Mouse (Mus musculus): ENCODE results near the gene Nes. TPM values are rescaled to one million over a fixed set of nuclear protein-coding genes. Genes with fewer than 3 reads are reported as not detected.
A peak's percentile ranks its signal among the peaks of the same experiment; 100 is the strongest.

Nes gene
- total RNA-seq, 1 experiment: 29.4 TPM

GRCm38 (mm10) chr3:87971489-87972202 lies 768 bp downstream of the Nes start:
- H3K4me1 ChIP-seq (ENCODE audit: control insufficient read depth in 2 of 2, insufficient read depth in 2 of 2, low read length in 2 of 2, poor library complexity in 1 of 2): peaks cover 7 to 19% of the 10 kb centered on the region in 2 experiments; a peak in 3 of 4 replicates
- no peak overlapping the region for H3K27ac ChIP-seq (ENCODE audit: insufficient read depth, low read depth, low read length, poor library complexity, severe bottlenecking)
- H3K36me3 ChIP-seq (ENCODE audit: control insufficient read depth, insufficient read depth, low read length, poor library complexity, severe bottlenecking): no peaks in the 10 kb centered on the region
- in situ Hi-C loops (cut with MboI; ENCODE audit: low sequenced_read_pairs in 2 of 2, unreplicated experiment in 2 of 2): no loop called here
- TF ChIP-seq HCFC1 (IDR thresholded peaks at IDR 0.05; ENCODE audit: borderline replicate concordance, insufficient read depth, low read length): no peak
- TF ChIP-seq ZNF384 (IDR thresholded peaks at IDR 0.05; ENCODE audit: low read depth, low read length): no peak
- no peak for TF ChIP-seq ZC3H11A (IDR thresholded peaks at IDR 0.05; ENCODE audit: borderline replicate concordance, low read depth, low read length)
- peak overlapping the region; percentile 73 for H3K9ac ChIP-seq (ENCODE audit: insufficient read depth, low read depth, low read length, poor library complexity, severe bottlenecking)
- no peak for DNase-seq (ENCODE audit: low read depth, low spot score)
- H3K9me3 ChIP-seq (ENCODE audit: control insufficient read depth, insufficient read depth, low read depth, low read length): no peaks in the 10 kb centered on the region
- H3K4me3 ChIP-seq (ENCODE audit: insufficient read depth in 1 of 2, low read depth in 1 of 2, low read length in 2 of 2, poor library complexity in 1 of 2, severe bottlenecking in 1 of 2): peak overlapping the region; percentile 48 to 68

DNA sequence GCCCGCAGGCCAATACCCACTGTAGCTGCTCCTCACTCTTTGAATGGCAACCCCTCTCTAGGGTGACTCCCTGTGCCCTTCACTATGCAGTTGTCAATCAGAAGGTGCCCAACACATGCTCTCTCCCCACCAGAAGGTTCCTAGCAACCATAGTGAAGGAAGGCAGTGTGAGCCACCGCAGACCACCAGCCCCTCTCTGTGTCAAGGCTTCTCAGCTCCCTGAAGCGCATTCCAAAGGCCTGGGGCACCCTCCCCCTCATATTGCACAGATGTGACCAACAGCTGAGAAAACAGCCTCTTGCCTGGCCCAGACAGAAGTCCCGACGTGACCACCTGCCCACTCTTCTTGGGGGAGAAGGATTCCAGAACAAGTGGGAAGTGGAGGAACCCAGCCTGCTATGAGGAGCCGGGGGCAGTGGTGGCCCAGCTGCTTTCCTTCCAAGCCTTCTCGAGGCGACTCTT lies 1.4 kb downstream of the Nes start:
- 0 out of 2 replicates have a peak overlapping the region, but pooled peaks have one; percentile 13 for H3K9ac ChIP-seq (ENCODE audit: insufficient read depth, low read depth, low read length, poor library complexity, severe bottlenecking)
- H3K9me3 ChIP-seq (ENCODE audit: control insufficient read depth, insufficient read depth, low read depth, low read length): no peaks in the 10 kb centered on the region
- no peaks in the 10 kb centered on the region for H3K36me3 ChIP-seq (ENCODE audit: control insufficient read depth, insufficient read depth, low read length, poor library complexity, severe bottlenecking)
- no peak for TF ChIP-seq ZC3H11A (IDR thresholded peaks at IDR 0.05; ENCODE audit: borderline replicate concordance, low read depth, low read length)
- no peak for TF ChIP-seq ZNF384 (IDR thresholded peaks at IDR 0.05; ENCODE audit: low read depth, low read length)
- no peak for TF ChIP-seq HCFC1 (IDR thresholded peaks at IDR 0.05; ENCODE audit: borderline replicate concordance, insufficient read depth, low read length)
- TF ChIP-seq CHD2 (IDR thresholded peaks at IDR 0.05; ENCODE audit: low read depth, low read length): no peak
- TF ChIP-seq MAFK (IDR thresholded peaks at IDR 0.05; ENCODE audit: insufficient read depth, low read depth, low read length): no peak
- no peak for DNase-seq (ENCODE audit: low read depth, low spot score)
- no peak overlapping the region for H3K27ac ChIP-seq (ENCODE audit: insufficient read depth, low read depth, low read length, poor library complexity, severe bottlenecking)
- peak overlapping the region; percentile 18 to 68; a peak in 3 of 4 replicates for H3K4me3 ChIP-seq (ENCODE audit: insufficient read depth in 1 of 2, low read depth in 1 of 2, low read length in 2 of 2, poor library complexity in 1 of 2, severe bottlenecking in 1 of 2)
- in situ Hi-C loops (cut with MboI; ENCODE audit: low sequenced_read_pairs in 2 of 2, unreplicated experiment in 2 of 2): no loop called here
- peaks cover 7 to 19% of the 10 kb centered on the region in 2 experiments; a peak in 3 of 4 replicates for H3K4me1 ChIP-seq (ENCODE audit: control insufficient read depth in 2 of 2, insufficient read depth in 2 of 2, low read length in 2 of 2, poor library complexity in 1 of 2)

DNA sequence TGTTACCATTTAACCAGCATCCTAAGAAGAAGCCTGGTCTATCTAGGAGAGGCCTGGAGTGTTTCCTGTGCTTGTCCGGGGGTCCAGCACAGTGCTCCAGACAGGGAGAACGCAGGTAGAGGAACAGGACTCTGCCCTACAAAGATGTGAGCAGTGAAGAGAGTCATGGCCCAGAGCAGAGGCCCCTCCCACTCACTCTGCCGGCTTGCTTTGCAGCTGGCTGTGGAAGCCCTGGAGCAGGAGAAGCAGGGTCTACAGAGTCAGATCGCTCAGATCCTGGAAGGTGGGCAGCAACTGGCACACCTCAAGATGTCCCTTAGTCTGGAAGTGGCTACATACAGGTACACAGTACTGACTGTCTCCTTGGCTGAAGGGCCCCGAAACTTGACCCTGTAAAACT lies 1.9 kb downstream of the Nes start:
- Histone ChIP-seq H3K4me1 (ENCODE audit: control insufficient read depth in 2 of 2, insufficient read depth in 2 of 2, low read length in 2 of 2, poor library complexity in 1 of 2) (peaks cover 7 to 19% of the 10 kb centered on the region in 2 experiments; a peak in 3 of 4 replicates), H3K9me3 (ENCODE audit: control insufficient read depth, insufficient read depth, low read depth, low read length) (no peaks in the 10 kb centered on the region), H3K4me3 (ENCODE audit: insufficient read depth in 1 of 2, low read depth in 1 of 2, low read length in 2 of 2, poor library complexity in 1 of 2, severe bottlenecking in 1 of 2) (0 out of 4 replicates have a peak overlapping the region, but pooled peaks of 1 of the 2 experiments have one; percentile 18), H3K27ac (ENCODE audit: insufficient read depth, low read depth, low read length, poor library complexity, severe bottlenecking) (no peak overlapping the region), H3K36me3 (ENCODE audit: control insufficient read depth, insufficient read depth, low read length, poor library complexity, severe bottlenecking) (no peaks in the 10 kb centered on the region), H3K9ac (ENCODE audit: insufficient read depth, low read depth, low read length, poor library complexity, severe bottlenecking) (no peak overlapping the region)
- TF ChIP-seq ZC3H11A (IDR thresholded peaks at IDR 0.05; ENCODE audit: borderline replicate concordance, low read depth, low read length): no peak
- TF ChIP-seq HCFC1 (IDR thresholded peaks at IDR 0.05; ENCODE audit: borderline replicate concordance, insufficient read depth, low read length): no peak
- TF ChIP-seq ZNF384 (IDR thresholded peaks at IDR 0.05; ENCODE audit: low read depth, low read length): no peak
- no peak for TF ChIP-seq CHD2 (IDR thresholded peaks at IDR 0.05; ENCODE audit: low read depth, low read length)
- TF ChIP-seq MAFK (IDR thresholded peaks at IDR 0.05; ENCODE audit: insufficient read depth, low read depth, low read length): no peak
- in situ Hi-C loops (cut with MboI; ENCODE audit: low sequenced_read_pairs in 2 of 2, unreplicated experiment in 2 of 2): no loop called here
- DNase-seq (ENCODE audit: low read depth, low spot score): no peak

DNA sequence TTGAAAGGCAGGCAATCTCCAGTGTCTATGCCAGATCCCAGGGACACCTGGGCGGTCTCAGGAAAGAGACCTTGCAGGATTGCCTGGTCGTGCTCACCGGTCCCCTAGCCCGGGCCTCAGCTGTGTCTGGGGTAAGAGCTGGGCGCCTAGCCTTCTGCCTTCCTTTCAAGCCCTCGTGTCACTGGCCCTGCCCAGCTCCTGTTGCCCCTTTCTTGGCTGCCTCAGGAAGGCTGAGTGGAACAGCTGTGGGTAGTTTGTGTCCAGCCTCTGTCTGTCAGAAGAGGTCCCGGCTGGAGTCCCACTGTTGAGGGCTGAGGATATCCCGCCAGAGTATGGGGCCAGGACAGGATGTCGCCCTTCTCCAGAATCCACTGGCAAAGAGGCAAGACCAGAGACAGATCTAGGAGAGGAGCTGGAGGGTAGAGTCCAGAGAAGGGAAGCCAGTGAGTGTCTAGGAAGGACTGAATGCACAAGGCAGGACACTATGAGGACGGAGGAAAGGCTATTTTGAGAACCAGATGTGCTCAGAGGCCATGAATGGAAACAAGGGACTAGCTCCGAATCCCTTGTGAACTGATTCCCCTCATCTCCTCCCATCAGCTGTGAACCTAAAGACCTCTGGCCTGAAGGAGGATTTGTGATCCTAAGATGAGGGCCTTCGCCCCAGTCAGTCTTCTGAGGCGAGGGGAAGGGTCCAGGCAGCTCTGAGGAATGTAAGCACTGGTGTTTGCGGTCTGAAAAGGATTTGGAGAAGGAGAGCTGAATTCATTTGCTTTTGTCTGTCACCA lies 2.9 kb downstream of the Nes start:
- TF ChIP-seq HCFC1 (IDR thresholded peaks at IDR 0.05; ENCODE audit: borderline replicate concordance, insufficient read depth, low read length) (0 out of 2 replicates have a peak, but pooled peaks have one; percentile 26), ZC3H11A (IDR thresholded peaks at IDR 0.05; ENCODE audit: borderline replicate concordance, low read depth, low read length) (no peak)
- Histone ChIP-seq H3K36me3 (ENCODE audit: control insufficient read depth, insufficient read depth, low read length, poor library complexity, severe bottlenecking) (no peaks in the 10 kb centered on the region), H3K4me3 (ENCODE audit: insufficient read depth in 1 of 2, low read depth in 1 of 2, low read length in 2 of 2, poor library complexity in 1 of 2, severe bottlenecking in 1 of 2) (peak overlapping the region in 1 of 2 experiments; percentile 10; a peak in 1 of 4 replicates), H3K4me1 (ENCODE audit: control insufficient read depth in 2 of 2, insufficient read depth in 2 of 2, low read length in 2 of 2, poor library complexity in 1 of 2) (peaks cover 7 to 19% of the 10 kb centered on the region in 2 experiments; a peak in 3 of 4 replicates), H3K9ac (ENCODE audit: insufficient read depth, low read depth, low read length, poor library complexity, severe bottlenecking) (no peak overlapping the region), H3K9me3 (ENCODE audit: control insufficient read depth, insufficient read depth, low read depth, low read length) (no peaks in the 10 kb centered on the region), H3K27ac (ENCODE audit: insufficient read depth, low read depth, low read length, poor library complexity, severe bottlenecking) (no peak overlapping the region)
- in situ Hi-C loops (cut with MboI; ENCODE audit: low sequenced_read_pairs in 2 of 2, unreplicated experiment in 2 of 2): no loop called here
- DNase-seq (ENCODE audit: low read depth, low spot score): no peak

All from ES-E14 (cell line).